Mouse (Mus musculus) urinary bladder, postnatal 4 days (tissue): Measurements from ENCODE around the gene Pik3r6.

Experiments
- DNase-seq, 2 experiments: peaks; one replicate each; pipeline ENCODE4 v3.0.0; 2021 to 2022; ENCODE audit warnings: low spot score in 2 of 2

Pik3r6 gene

DNA sequence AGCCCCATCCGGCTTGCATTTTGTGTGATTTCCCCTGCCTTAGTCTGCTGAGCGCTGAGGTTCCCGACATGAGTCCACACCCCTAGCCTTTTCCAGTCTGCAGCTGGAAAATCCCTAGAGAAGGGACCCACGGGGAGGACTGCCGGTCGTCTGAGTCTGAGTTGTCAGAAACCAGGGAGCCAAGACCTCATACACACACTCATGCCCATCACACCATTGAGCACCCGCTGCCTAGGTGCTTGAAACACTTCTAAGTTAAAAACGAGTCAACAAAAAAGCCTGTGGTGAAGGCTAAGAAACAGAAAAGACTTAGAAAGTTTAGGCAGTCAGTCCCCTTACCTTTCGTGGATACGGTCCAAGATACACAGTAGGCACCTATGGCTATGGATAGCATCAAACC, 15.1 kb upstream of the Pik3r6 start:
- no peak for DNase-seq

GRCm38 (mm10) chr11:68488256-68488824, 14.5 kb upstream of the Pik3r6 start:
- no peak for DNase-seq

GRCm38 (mm10) chr11:68489236-68489635, 13.6 kb upstream of the Pik3r6 start:
- DNase-seq, result no peak

GRCm38 (mm10) chr11:68492592-68492991, 10.2 kb upstream of the Pik3r6 start:
- peak in 1 of 2 experiments; percentile 59 for DNase-seq

- no peak for DNase-seq
These were observed 9.1 kb upstream of the Pik3r6 start for GRCm38 (mm10) chr11:68493760-68494159.

GRCm38 (mm10) chr11:68497081-68497480, 5.7 kb upstream of the Pik3r6 start:
- no peak for DNase-seq

DNA sequence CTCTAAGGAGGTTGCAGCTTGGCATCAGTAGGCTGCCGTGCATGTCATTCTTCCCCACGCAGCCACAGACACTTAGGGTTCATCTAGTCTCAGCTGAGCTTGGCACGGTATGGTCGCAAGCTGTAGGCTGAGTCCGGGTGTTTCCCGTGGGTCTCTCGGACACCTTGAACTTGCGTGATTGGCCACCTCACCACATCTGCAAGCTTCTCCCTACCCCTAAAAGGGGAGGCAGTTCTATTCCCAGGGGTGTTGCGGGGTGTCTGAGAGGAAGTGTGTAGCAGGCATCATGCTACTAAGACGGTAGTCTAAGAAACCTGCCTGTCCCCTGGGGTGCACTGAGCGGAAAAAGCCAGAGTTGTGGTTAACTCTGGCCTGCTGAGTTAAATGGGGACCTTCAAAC, 4.3 kb upstream of the Pik3r6 start:
- no peak for DNase-seq

GRCm38 (mm10) chr11:68498999-68499699, 3.7 kb upstream of the Pik3r6 start:
- no peak for DNase-seq

GRCm38 (mm10) chr11:68500949-68501350, 1.9 kb upstream of the Pik3r6 start:
- DNase-seq, result no peak

DNA sequence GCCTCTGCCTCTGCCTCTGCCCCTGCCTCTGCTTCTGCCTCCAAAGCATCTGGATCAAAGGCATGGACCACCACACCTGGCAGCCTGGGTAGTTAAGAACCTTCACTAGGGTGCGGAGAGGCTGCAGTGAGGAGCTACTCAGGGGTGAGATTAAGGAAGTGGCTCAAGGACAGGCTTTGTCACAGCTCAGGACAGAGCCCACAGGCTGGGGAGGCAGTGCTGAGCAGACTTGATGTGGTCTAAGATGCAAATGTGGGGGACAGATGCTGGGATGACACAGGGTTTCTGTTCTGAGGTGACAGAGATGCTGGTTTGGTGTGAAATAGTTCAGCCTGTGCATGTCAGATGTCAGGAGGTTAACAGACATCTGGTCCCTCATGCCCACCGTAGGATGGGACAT, 411 bp upstream of the Pik3r6 start:
- DNase-seq, result no peak

DNA sequence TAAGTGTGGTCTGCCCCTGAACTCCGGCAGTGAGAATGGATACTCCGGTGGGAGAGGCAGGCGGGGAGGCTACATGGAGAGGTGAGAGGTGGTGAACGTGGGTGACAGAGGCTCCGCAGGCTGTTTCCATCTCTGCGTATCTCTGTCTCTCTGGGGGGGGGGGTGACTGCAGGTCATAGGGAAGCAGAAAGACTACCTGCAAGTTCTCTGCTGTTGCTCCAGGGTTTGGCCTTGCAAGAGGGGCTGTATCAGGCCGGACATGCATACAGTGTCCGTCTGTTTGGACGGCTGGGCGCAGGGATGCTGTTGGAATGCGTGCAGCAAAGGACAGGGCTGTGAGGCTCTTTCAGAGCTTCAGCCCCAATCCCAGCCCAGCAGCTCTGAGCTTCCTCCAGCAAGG, 2.1 kb downstream of the Pik3r6 start:
- DNase-seq, result no peak

DNA sequence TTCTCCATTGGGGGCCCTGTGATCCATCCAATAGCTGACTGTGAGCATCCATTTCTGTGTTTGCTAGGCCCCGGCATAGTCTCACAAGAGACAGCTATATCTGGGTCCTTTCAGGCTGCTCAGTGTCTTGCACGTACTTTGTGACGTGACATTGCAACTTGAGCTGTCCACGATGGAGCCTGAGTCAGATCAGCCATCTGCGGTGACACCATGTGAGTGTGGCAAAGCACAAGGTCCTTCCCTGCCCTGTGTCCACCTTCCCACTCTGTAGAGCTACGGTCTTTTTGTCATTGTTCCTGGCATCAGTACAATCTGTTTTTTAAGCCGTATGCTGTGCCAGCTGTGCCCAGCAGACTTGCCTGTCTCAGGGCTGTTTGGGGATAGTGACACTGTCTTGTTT, 4.4 kb downstream of the Pik3r6 start:
- DNase-seq, result peak in 1 of 2 experiments; percentile 10

DNA sequence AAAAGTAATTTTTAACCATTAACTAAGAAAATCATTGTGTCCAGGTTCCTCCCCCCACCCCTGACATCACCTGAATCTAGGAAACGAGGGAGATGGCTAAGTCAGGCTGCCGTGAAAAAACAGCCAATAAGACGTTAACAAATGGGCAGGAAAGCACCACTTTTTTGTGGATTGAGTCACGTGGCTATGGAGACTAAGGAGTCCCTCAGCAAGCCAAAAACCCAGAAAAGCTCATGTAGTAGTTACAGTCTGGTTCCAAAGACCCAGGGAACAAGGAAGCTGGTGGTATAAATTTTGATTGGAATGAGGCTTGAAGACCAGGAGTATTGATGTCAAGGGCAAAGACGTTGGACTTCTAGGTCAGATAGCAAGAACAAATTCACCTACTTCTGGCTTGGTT, 5.8 kb downstream of the Pik3r6 start:
- peak in 1 of 2 experiments; percentile 3 for DNase-seq

GRCm38 (mm10) chr11:68509194-68509593, 6.4 kb downstream of the Pik3r6 start:
- no peak for DNase-seq

DNA sequence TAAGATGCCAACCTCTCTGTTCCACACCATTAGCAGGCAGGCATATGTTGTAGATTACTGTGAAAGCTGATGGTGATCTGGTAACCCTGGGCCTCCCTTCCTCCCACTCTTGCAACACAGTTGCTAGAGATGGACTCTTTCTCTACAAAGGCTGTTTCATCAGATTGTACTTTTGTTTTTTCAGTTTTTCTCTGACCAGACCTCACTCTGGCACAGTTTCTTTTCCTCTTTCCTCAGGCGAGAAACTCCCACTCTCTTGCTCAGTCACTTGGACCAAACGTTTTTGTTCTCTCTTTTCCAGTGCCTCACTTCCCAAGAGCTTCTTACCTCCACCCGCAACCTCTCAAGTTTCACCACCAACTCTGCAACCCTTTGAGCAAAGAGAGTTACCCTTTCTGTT, 11.2 kb downstream of the Pik3r6 start:
- peak in 1 of 2 experiments; percentile 10 for DNase-seq

DNA sequence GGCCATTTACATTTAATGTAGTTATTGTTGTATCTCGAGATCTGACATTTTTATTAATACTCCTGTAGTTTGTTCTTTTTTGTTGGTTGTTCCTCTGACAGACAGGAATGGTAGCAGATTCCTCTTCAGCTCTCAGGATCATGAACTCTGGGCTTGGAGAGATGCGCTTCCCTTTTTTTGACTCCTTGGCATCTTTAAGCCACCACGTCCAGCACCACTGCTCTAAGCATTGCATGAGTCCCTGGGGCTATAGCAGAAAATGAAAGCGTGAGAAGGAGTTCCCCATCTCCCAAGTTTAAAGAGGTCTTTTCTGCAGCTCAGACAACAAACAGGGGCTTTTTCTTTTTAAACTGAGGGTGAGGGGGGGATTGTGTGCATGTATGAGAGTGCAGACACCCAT, 16.5 kb downstream of the Pik3r6 start:
- no peak for DNase-seq

DNA sequence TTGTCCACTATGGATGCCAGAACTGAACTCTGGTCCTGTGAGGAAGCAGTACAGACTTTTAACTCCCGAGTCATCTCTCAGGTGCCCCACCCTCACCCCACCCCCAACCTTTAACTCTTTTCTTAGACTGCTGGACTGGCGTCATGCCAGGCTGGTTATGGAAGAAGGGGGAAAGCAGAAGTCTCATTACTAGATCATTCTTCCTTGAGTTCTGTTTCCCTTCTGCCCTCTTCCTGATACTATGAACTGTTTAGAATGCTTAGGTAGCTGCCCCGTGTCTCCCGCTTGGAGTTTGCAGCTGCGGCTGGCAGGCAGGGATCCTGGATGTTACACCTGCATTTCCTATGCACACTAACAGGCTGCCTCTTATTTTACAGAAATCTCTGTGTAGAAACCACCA, 17.0 kb downstream of the Pik3r6 start:
- DNase-seq, result no peak

DNA sequence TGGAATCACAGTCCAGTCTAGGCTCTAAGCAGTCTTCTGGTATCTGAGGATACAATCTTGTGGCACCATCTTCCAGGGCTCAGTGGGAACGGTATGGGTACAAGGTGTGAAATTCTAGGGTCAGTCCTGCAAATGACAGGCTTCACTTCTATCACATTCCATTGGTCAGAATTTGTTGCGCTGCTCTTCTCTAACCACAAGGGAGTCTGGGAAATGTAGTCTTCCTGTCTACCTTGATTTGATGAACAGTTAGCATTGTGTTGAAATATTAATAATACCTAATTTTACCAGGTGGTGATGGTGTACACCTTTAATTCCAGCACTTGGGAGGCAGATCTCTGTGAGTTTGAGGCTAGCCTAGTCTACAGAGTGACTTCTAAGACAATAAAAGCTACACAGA, 17.6 kb downstream of the Pik3r6 start:
- no peak for DNase-seq

DNA sequence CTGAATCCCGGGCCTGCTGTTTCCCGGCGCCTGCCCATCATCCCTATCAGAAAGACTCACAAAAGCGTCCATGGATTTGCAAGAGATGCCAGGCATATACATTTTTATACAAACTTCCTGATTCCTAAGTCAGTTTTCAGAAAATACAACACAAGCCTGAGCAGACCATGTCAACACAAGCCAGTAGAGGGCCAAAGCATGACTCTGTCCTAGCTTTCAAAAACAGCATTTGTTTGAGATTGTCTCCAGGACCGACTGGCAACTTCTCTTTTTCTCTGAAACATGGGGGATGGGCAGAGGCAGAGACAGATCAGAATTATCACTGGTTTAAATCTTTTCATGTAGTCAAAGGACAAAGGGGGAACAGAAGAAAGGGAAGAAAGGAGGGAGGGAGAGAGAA, 18.5 kb downstream of the Pik3r6 start:
- DNase-seq, result no peak

DNA sequence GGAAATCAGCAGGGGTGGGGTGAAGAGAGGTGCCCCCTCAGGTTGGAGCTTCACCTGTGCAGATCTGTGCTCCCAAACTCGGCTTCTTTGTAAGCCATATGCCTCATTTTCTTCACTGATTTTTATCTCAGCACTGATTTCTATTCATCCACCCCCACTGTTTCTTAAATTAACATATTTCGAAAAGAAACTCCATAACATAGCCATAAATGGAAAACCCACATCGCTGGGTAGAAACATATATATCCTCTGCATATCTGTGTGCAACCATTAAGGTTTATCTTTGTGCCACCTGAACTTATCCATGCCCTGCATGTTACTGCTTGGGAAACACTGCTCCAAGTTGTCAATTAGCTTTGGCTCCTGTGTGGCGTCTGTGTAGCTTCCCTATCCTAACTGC, 23.6 kb downstream of the Pik3r6 start:
- no peak for DNase-seq

- DNase-seq, result peak in 1 of 2 experiments; percentile 52
These were observed 28.4 kb downstream of the Pik3r6 start for GRCm38 (mm10) chr11:68531066-68531806.

- no peak for DNase-seq
These were observed 29.2 kb downstream of the Pik3r6 start for GRCm38 (mm10) chr11:68531941-68532535.

- DNase-seq, result no peak
These were observed 30.0 kb downstream of the Pik3r6 start for GRCm38 (mm10) chr11:68532773-68533172.
